Mouse (Mus musculus) ES-Bruce4 (cell line): ENCODE data around the gene Cdc42bpa.

Experiments used
- CTCF ChIP-seq: IDR thresholded peaks from one replicate; pipeline ENCODE4 v1.8.1; 2011; ENCODE audit warnings: low read depth, low read length
- EP300 ChIP-seq: IDR thresholded peaks from 2 replicates; pipeline ENCODE4 v1.6.1; 2011; ENCODE audit warnings: low read depth, low read length; ENCODE audit not compliant: insufficient read depth
- POLR2A ChIP-seq: IDR thresholded peaks from one replicate; pipeline ENCODE4 v1.8.1; 2011; ENCODE audit warnings: low read length; ENCODE audit not compliant: insufficient read depth

DNA sequence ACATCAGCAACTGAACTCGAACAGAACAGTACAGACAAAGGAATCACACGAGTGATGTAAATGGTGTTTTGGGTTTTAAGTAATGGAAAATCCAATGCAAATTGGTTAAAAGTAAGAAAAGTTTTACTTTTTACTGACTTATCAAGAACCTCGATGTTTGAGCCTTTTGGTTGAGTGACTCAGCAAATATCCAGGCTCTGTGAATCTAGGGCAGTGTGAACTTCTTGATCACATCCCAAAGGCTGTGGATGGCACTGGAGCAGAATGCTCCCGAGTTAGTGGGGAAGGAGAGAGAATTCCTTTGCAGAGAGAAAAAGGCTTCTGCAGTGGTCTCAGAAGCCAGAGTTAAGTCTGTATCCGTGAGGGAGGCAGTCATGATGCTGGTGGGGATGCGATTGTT, 14.7 kb downstream of the Cdc42bpa start:
- TF ChIP-seq CTCF (no peak), EP300 (no peak), POLR2A (no peak)
